Mouse (Mus musculus) ES-Bruce4 (cell line): ENCODE measurements at regions not wholly inside any gene's neighbourhood (a gene's known extent, or its start where the extent isn't known, plus 50 kb on each side); places are given as distances from the start of the nearest gene placed in this dataset.

Source experiments
- H3K27ac ChIP-seq: 2 replicates; pipeline ENCODE4 v1.5.1; 2012; ENCODE audit warnings: low read length, inconsistent platforms; ENCODE audit not compliant: insufficient read depth
- H3K27me3 ChIP-seq: 2 replicates; pipeline ENCODE4 v1.6.1; 2012; ENCODE audit warnings: mild to moderate bottlenecking, low read length, inconsistent platforms; ENCODE audit not compliant: control insufficient read depth, poor library complexity, insufficient read depth, severe bottlenecking
- H3K36me3 ChIP-seq: 2 replicates; pipeline ENCODE4 v1.6.1; 2012; ENCODE audit warnings: inconsistent platforms, mild to moderate bottlenecking, low read length, moderate library complexity; ENCODE audit not compliant: control insufficient read depth, poor library complexity, insufficient read depth, severe bottlenecking
- H3K4me1 ChIP-seq: one replicate; pipeline ENCODE4 v1.8.1; 2011; ENCODE audit warnings: low read length; ENCODE audit not compliant: control insufficient read depth, insufficient read depth
- H3K4me3 ChIP-seq: 2 replicates; pipeline ENCODE4 v1.5.1; 2011; ENCODE audit warnings: low read depth, mild to moderate bottlenecking, low read length
- H3K9ac ChIP-seq: 2 replicates; pipeline ENCODE4 v1.6.1; 2012; ENCODE audit warnings: low read depth, mild to moderate bottlenecking, inconsistent platforms; ENCODE audit not compliant: poor library complexity, severe bottlenecking
- H3K9me3 ChIP-seq: replicated peaks from 2 replicates; pipeline ENCODE4 v1.6.1; 2012; ENCODE audit warnings: mild to moderate bottlenecking, low read length, inconsistent platforms; ENCODE audit not compliant: control insufficient read depth, poor library complexity, insufficient read depth, severe bottlenecking
- CTCF ChIP-seq: IDR thresholded peaks from one replicate; pipeline ENCODE4 v1.8.1; 2011; ENCODE audit warnings: low read depth, low read length
- EP300 ChIP-seq: IDR thresholded peaks from 2 replicates; pipeline ENCODE4 v1.6.1; 2011; ENCODE audit warnings: low read depth, low read length; ENCODE audit not compliant: insufficient read depth
- POLR2A ChIP-seq: IDR thresholded peaks from one replicate; pipeline ENCODE4 v1.8.1; 2011; ENCODE audit warnings: low read length; ENCODE audit not compliant: insufficient read depth

DNA sequence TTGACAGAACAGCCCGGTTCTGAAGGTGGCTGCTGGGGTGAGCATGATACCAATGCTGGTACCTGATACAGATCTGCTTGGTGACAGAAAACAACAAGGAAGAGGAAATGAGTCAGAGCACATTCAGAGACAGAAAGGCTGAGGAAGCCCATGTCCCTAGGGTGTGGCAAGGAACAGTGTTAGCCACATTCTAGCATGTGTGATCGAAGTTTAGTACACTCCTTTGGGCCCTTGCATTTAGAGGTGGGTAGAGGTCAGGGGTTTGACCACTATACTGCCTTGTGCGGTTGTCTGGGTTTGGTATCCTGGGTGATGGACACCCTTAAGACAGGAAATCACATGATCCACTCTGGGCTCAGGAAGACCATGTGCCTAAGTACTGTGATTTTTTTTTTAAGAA lies 695.9 kb downstream of the Gm9195 start:
- Histone ChIP-seq H3K9ac (no peak overlapping the region), H3K36me3 (no peaks in the 10 kb centered on the region), H3K27ac (no peak overlapping the region), H3K9me3 (peaks cover 13% of the 10 kb centered on the region), H3K4me1 (no peaks in the 10 kb centered on the region), H3K4me3 (no peak overlapping the region), H3K27me3 (no peaks in the 10 kb centered on the region)
- no peak for TF ChIP-seq CTCF
- no peak for TF ChIP-seq POLR2A
- TF ChIP-seq EP300: no peak

DNA sequence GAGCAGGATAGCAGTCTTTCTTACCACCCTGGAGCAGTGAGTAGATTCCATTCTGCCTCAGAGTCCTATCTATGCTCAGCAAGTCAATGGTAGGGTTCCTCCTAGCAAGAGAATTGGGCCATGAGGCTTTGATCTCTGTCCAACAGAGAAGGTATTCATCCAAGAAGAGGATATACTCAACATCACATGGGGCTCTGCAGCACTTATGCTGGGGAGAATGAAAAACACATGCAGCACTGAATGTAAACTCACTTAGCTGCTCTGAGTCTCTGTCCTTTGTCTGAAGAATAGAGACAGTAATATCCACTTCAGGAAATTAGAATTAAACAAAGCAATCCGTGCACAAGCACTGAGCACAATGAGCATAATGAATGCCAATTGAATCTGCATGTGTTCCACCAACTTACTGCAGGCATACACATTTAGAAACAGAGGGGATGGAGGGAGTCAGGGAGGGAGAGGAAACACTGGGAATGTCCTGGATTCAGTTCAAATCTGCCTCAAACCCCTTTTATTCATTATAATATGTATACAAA lies 714.6 kb downstream of the Gm9195 start:
- Histone ChIP-seq H3K4me1 (no peaks in the 10 kb centered on the region), H3K9me3 (no peaks in the 10 kb centered on the region), H3K27ac (no peak overlapping the region), H3K4me3 (no peak overlapping the region), H3K9ac (no peak overlapping the region), H3K36me3 (no peaks in the 10 kb centered on the region), H3K27me3 (no peaks in the 10 kb centered on the region)
- TF ChIP-seq EP300: no peak
- TF ChIP-seq CTCF: no peak
- TF ChIP-seq POLR2A: no peak

DNA sequence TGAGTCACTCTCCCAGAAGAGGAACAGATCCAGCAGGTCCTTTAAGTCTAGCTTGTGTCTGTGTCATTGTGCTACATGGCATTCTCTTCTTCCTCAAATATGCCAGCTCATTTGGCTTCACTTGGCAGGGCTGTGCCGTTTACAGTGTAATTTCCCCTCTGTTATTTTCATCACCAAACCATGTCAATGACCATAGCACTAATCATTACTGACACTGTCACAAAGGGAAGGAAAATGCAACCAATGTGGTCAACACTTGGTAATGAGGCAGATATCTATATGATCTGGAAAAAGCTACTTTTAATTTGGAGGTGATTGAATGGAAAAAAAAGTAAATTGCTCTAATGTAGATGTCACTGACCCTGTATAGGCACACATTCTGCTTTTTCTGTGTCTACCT lies 724.8 kb downstream of the Gm9195 start:
- H3K4me3 ChIP-seq: no peak overlapping the region

DNA sequence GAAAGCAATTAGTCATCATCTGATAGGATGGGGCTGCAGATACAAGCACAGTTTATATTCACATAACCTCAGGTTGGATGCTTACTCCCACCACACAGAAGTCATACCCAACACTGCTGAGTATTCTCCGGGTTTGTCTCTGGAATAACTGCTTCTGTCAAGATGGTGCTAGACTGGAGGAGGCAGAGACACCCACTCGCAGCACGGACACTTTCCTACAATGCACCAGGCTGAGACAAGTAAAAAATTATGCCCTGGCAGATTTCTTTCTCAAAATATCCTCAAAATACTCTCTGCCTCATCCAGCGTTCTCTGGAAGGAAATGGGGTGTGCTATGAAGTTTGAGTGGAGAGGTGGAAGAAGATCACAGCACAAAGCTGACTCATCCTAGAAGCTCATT lies 763.1 kb downstream of the Gm9195 start:
- no peak for TF ChIP-seq CTCF
- no peak for TF ChIP-seq EP300
- TF ChIP-seq POLR2A: no peak
- H3K27ac ChIP-seq: no peak overlapping the region
- H3K9ac ChIP-seq: no peak overlapping the region
- H3K4me1 ChIP-seq: no peaks in the 10 kb centered on the region
- H3K9me3 ChIP-seq: no peaks in the 10 kb centered on the region
- H3K4me3 ChIP-seq: no peak overlapping the region
- H3K27me3 ChIP-seq: no peaks in the 10 kb centered on the region
- H3K36me3 ChIP-seq: no peaks in the 10 kb centered on the region

More for the DNA sequence above, 724.8 kb downstream of the Gm9195 start:
- H3K36me3 ChIP-seq: no peaks in the 10 kb centered on the region
- H3K9me3 ChIP-seq: no peaks in the 10 kb centered on the region
- TF ChIP-seq POLR2A (no peak), EP300 (no peak), CTCF (no peak)
- H3K4me1 ChIP-seq: no peaks in the 10 kb centered on the region
- H3K27ac ChIP-seq: no peak overlapping the region
- no peaks in the 10 kb centered on the region for H3K27me3 ChIP-seq
- no peak overlapping the region for H3K9ac ChIP-seq

DNA sequence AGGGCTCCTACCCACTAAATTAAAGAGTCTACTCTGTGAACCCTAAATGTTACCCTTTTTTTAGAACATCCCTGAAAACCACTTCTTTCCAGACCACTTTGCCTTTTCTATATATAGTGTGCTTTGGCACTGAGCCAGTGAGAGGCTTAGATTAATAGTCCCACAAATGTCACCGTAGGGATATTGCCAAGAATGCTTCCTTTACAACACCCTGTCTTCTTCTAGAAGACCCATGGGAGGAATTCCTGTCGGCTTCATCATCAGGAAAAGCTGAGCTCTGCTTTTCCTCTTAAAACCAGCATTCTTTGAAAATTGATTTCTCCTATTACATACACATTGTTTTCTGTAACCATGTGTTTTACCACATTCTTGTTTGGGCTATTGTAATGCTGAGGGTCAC lies 768.1 kb downstream of the Gm9195 start:
- TF ChIP-seq CTCF (no peak), EP300 (no peak), POLR2A (no peak)
- Histone ChIP-seq H3K27ac (no peak overlapping the region), H3K27me3 (no peaks in the 10 kb centered on the region), H3K36me3 (no peaks in the 10 kb centered on the region), H3K9ac (no peak overlapping the region), H3K4me1 (no peaks in the 10 kb centered on the region), H3K4me3 (no peak overlapping the region), H3K9me3 (no peaks in the 10 kb centered on the region)

DNA sequence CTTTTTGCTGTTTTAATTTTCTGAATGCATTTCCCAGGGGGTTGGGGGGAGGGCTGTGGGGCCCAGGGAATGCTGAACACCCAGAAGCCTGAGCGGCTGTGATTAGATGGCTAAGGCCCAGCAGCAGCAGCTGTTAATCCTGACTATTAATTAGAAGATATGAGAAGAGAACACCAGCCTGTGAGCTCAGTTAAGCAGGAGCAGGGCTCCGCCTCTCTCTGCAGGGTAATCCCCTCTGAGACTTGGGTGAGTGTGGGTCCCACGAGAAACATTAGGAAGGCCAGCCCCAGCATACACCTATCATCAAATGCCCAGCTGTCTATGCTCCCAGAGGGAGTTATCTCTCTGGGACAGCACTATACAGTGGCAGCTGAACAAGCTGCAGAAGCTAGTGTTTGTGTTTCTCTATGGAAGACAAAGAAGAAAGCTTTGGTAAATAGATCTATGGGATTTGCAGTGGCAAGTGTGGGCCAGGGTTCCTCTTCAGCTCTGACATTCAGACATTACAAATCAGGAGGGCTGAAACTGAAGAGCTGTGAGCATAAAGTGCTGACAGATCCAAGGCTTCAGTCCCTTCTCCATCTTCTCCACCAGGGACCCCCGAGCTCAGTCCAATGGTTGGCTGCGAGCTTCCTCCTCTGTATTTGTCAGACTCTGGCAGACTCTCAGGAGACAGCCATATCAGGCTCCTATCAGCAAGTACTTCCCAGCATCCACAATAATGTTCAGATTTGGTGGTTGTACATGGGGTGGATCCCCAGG lies 781.9 kb downstream of the Gm9195 start:
- Histone ChIP-seq H3K9me3 (no peaks in the 10 kb centered on the region), H3K27ac (no peak overlapping the region), H3K36me3 (no peaks in the 10 kb centered on the region), H3K4me1 (no peaks in the 10 kb centered on the region), H3K27me3 (no peaks in the 10 kb centered on the region), H3K4me3 (no peak overlapping the region), H3K9ac (no peak overlapping the region)
- TF ChIP-seq EP300 (no peak), CTCF (no peak), POLR2A (no peak)
